Mouse (Mus musculus): ENCODE measurements around the gene Slc25a31.
A peak's percentile ranks its signal among the peaks of the same experiment; 100 is the strongest.

Gene Slc25a31

GRCm38 (mm10) chr3:40708655-40709054, at the start of gene Slc25a31:
Gene Slc25a31 (plus strand): TSS chr3:40708855.
- peak; percentile 59 for DNase-seq (ENCODE audit: low read depth, low spot score)

GRCm38 (mm10) chr3:40660231-40660630, 48.4 kb upstream of the Slc25a31 start:
- DNase-seq (ENCODE audit: low read depth, low spot score), result no peak

GRCm38 (mm10) chr3:40666109-40666508, 42.5 kb upstream of the Slc25a31 start:
- no peak for DNase-seq (ENCODE audit: low read depth, low spot score)

- no peak for DNase-seq (ENCODE audit: low read depth, low spot score)
Measured at GRCm38 (mm10) chr3:40666861-40667719, 41.6 kb upstream of the Slc25a31 start.

GRCm38 (mm10) chr3:40668889-40669288, 39.8 kb upstream of the Slc25a31 start:
- no peak for DNase-seq (ENCODE audit: low read depth, low spot score)

GRCm38 (mm10) chr3:40669395-40669794, 39.3 kb upstream of the Slc25a31 start:
- DNase-seq (ENCODE audit: low read depth, low spot score), result no peak

GRCm38 (mm10) chr3:40673515-40673914, 35.1 kb upstream of the Slc25a31 start:
- no peak for DNase-seq (ENCODE audit: low read depth, low spot score)

- no peak for DNase-seq (ENCODE audit: low read depth, low spot score)
Measured at GRCm38 (mm10) chr3:40674873-40675405, 33.7 kb upstream of the Slc25a31 start.

- no peak for DNase-seq (ENCODE audit: low read depth, low spot score)
Measured at GRCm38 (mm10) chr3:40678856-40679255, 29.8 kb upstream of the Slc25a31 start.

- peak; percentile 22 for DNase-seq (ENCODE audit: low read depth, low spot score)
Measured at GRCm38 (mm10) chr3:40682404-40682803, 26.3 kb upstream of the Slc25a31 start.

GRCm38 (mm10) chr3:40683171-40683570, 25.5 kb upstream of the Slc25a31 start:
- DNase-seq (ENCODE audit: low read depth, low spot score), result no peak

- DNase-seq (ENCODE audit: low read depth, low spot score), result no peak
Measured at GRCm38 (mm10) chr3:40685855-40686515, 22.7 kb upstream of the Slc25a31 start.

GRCm38 (mm10) chr3:40686836-40687235, 21.8 kb upstream of the Slc25a31 start:
- DNase-seq (ENCODE audit: low read depth, low spot score), result no peak

GRCm38 (mm10) chr3:40687588-40687987, 21.1 kb upstream of the Slc25a31 start:
- DNase-seq (ENCODE audit: low read depth, low spot score), result no peak

GRCm38 (mm10) chr3:40691566-40691965, 17.1 kb upstream of the Slc25a31 start:
- DNase-seq (ENCODE audit: low read depth, low spot score), result no peak

GRCm38 (mm10) chr3:40693435-40693834, 15.2 kb upstream of the Slc25a31 start:
- DNase-seq (ENCODE audit: low read depth, low spot score), result no peak

- DNase-seq (ENCODE audit: low read depth, low spot score), result no peak
Measured at GRCm38 (mm10) chr3:40693960-40694359, 14.7 kb upstream of the Slc25a31 start.

- DNase-seq (ENCODE audit: low read depth, low spot score), result no peak
Measured at GRCm38 (mm10) chr3:40694438-40694837, 14.2 kb upstream of the Slc25a31 start.

GRCm38 (mm10) chr3:40695162-40695561, 13.5 kb upstream of the Slc25a31 start:
- no peak for DNase-seq (ENCODE audit: low read depth, low spot score)

- DNase-seq (ENCODE audit: low read depth, low spot score), result no peak
Measured at GRCm38 (mm10) chr3:40698834-40699233, 9.8 kb upstream of the Slc25a31 start.

GRCm38 (mm10) chr3:40704816-40705430, 3.7 kb upstream of the Slc25a31 start:
- no peak for DNase-seq (ENCODE audit: low read depth, low spot score)

GRCm38 (mm10) chr3:40716056-40716455, 7.4 kb downstream of the Slc25a31 start:
- no peak for DNase-seq (ENCODE audit: low read depth, low spot score)
